Mouse (Mus musculus) hindbrain, embryonic 11.5 days (tissue): ENCODE data around the gene Klhl22. TPM values are rescaled to one million over a fixed set of nuclear protein-coding genes. Genes with fewer than 3 reads are reported as not detected.

ENCODE experiments used
- ATAC-seq: fragments of 200-750 bp; cut with Nextera tagmentation; 2 replicates; pipeline ENCODE4 v1.8.0; 2017; ENCODE audit warnings: mild to moderate bottlenecking, moderate TSS enrichment, moderate library complexity; ENCODE audit not compliant: low FRiP score
- DNase-seq: peaks from one replicate; pipeline ENCODE4 v3.0.0-alpha.2; 2015; ENCODE audit warnings: low spot score
- H3K27ac ChIP-seq: fragments of 300-500 bp; sonication (generic); 2 replicates; pipeline ENCODE4 v1.5.1; 2014; ENCODE audit warnings: mild to moderate bottlenecking, low read depth, low read length
- H3K27me3 ChIP-seq: fragments of 300-500 bp; sonication (generic); 2 replicates; pipeline ENCODE4 v1.6.1; 2014; ENCODE audit warnings: mild to moderate bottlenecking, low read length, moderate library complexity, mixed read lengths; ENCODE audit not compliant: control insufficient read depth, insufficient read depth
- H3K36me3 ChIP-seq: fragments of 300-500 bp; sonication (generic); 2 replicates; pipeline ENCODE4 v1.6.1; 2014; ENCODE audit warnings: mild to moderate bottlenecking, low read length, moderate library complexity, mixed read lengths; ENCODE audit not compliant: control insufficient read depth, insufficient read depth
- H3K4me1 ChIP-seq: fragments of 300-500 bp; sonication (generic); replicated peaks from 2 replicates; pipeline ENCODE4 v1.6.1; 2014; ENCODE audit warnings: low read length, mixed read lengths; ENCODE audit not compliant: control insufficient read depth, insufficient read depth
- H3K4me2 ChIP-seq: fragments of 300-500 bp; sonication (generic); replicated peaks from 2 replicates; pipeline ENCODE4 v1.6.1; 2014; ENCODE audit warnings: mild to moderate bottlenecking, low read depth, low read length
- H3K4me3 ChIP-seq: fragments of 300-500 bp; sonication (generic); 2 replicates; pipeline ENCODE4 v1.5.1; 2014; ENCODE audit warnings: low read depth, low read length
- H3K9ac ChIP-seq: fragments of 300-500 bp; sonication (generic); 2 replicates; pipeline ENCODE4 v1.6.1; 2014; ENCODE audit warnings: low read depth, low read length
- H3K9me3 ChIP-seq: fragments of 300-500 bp; sonication (generic); 2 replicates; pipeline ENCODE4 v1.6.1; 2016; ENCODE audit warnings: low read length; ENCODE audit not compliant: control insufficient read depth
- WGBS: fragments of 180-500 bp; shearing (Covaris S2); extraction: QIAGEN DNeasy Blood & Tissue Kit; methylation state at CpG from one replicate; pipeline ENCODE4 v1.1.7; 2014; 5-methylcytosine and 5-hydroxymethylcytosine counted together
- polyA plus RNA-seq: library from polyadenylated mRNA; unstranded; fragments of >200 nt; fragmentation: Nextera tagmentation; extraction: Ambion mirVana; gene quantifications from 2 replicates; pipeline ENCODE4 v1.2.1, GENCODE M21; 2014

Klhl22 gene
- polyA plus RNA-seq, 1 experiment from 2014 or later: 45.0 TPM

DNA sequence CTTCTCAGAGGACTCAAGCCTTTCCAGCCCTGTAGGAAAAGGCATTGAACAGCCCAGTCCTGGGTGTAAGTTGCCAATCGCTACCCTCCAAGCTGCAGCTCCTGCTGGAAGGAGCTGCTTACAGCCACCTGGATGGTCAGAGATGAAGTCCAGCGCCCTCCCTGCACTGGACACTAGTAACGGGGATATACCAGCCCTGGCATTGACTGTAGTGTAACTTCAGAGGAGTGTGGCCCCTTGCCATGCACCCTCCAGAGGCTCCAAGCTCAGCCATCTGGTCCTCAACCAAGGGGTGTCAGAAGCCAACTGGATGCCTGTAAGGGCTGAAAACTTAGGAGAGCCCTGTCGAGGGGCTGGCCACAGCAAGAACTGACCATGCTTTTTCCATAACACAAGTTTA is 80.6 kb downstream of the Klhl22 start:
- DNase-seq: no peak
- no peak overlapping the region for H3K27ac ChIP-seq
- H3K4me1 ChIP-seq: no peaks in the 10 kb centered on the region
- H3K27me3 ChIP-seq: peaks cover 13% of the 10 kb centered on the region
- 88% methylated on average over 4 of the region's 4 CpGs for WGBS
- H3K9ac ChIP-seq: no peak overlapping the region
- H3K4me2 ChIP-seq: no peak overlapping the region
- ATAC-seq: no peak
- peaks cover 9% of the 10 kb centered on the region; the same call in 1 of the 2 replicates for H3K36me3 ChIP-seq
- no peaks in the 10 kb centered on the region for H3K9me3 ChIP-seq
- no peak overlapping the region for H3K4me3 ChIP-seq

DNA sequence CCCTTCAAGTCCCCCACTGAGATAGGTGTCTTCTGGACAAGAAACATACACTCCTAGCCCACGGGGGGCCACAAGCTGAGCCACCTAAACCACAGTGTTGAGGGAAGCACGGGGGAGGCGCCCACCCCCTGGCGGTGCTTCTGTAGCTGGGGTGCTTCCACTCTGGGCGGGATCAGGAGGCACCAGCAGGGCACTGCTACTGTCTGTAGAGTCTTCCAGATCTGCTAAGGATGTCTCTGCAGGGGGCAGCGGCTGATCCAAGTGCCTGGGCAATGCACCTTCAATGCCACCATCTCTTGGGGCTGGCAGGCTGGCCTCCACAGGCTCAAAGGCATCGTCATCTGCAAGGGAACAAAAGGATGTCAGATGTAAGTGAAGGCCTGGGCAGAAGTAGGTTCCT is 83.0 kb downstream of the Klhl22 start:
- H3K9me3 ChIP-seq: no peaks in the 10 kb centered on the region
- DNase-seq: no peak
- no peak overlapping the region for H3K4me2 ChIP-seq
- 98% methylated on average over 7 of the region's 7 CpGs for WGBS
- H3K9ac ChIP-seq: no peak overlapping the region
- H3K36me3 ChIP-seq: peaks cover 11% of the 10 kb centered on the region
- no peak overlapping the region for H3K27ac ChIP-seq
- H3K4me1 ChIP-seq: no peaks in the 10 kb centered on the region
- H3K27me3 ChIP-seq: no peaks in the 10 kb centered on the region
- H3K4me3 ChIP-seq: no peak overlapping the region
- ATAC-seq: no peak

Other genes starting within 250 kb of the Klhl22 start
- 47.6 and 49.3 TPM in 2 replicates for gene Thap7, start 228.5 kb upstream of the Klhl22 start, polyA plus RNA-seq
- gene Lrrc74b, start 198.4 kb upstream of the Klhl22 start, polyA plus RNA-seq: 0.52 and 1.1 TPM in 2 replicates
- 0.49 and 0.63 TPM in 2 replicates for gene P2rx6, start 197.7 kb upstream of the Klhl22 start, polyA plus RNA-seq
- gene Slc7a4, start 176.4 kb upstream of the Klhl22 start, polyA plus RNA-seq: 1.9 and 2.1 TPM in 2 replicates
- gene Smpd4, start 140.3 kb upstream of the Klhl22 start, polyA plus RNA-seq: 39.1 and 40.9 TPM in 2 replicates
- 4.4 and 5.9 TPM in 2 replicates for gene Ccdc74a, start 113.1 kb upstream of the Klhl22 start, polyA plus RNA-seq
- gene Med15, start 26.7 kb upstream of the Klhl22 start, polyA plus RNA-seq: 34.2 and 42.8 TPM in 2 replicates
- 6.4 and 7.2 TPM in 2 replicates for gene Scarf2, start 37.7 kb downstream of the Klhl22 start, polyA plus RNA-seq
- 0.20 and 0.49 TPM in 2 replicates for gene B830017H08Rik, start 73.5 kb downstream of the Klhl22 start, polyA plus RNA-seq
- gene Car15, start 78.7 kb downstream of the Klhl22 start, polyA plus RNA-seq: 1.8 and 2.9 TPM in 2 replicates
- 0.15 and 0.29 TPM in 2 replicates for gene Gm20518, start 132.1 kb downstream of the Klhl22 start, polyA plus RNA-seq
- 0.04 and 0.11 TPM in 2 replicates for gene Tssk1, start 134.6 kb downstream of the Klhl22 start, polyA plus RNA-seq
- 72.9 and 75.7 TPM in 2 replicates for gene Dgcr2, start 138.9 kb downstream of the Klhl22 start, polyA plus RNA-seq
- not detected in 2 replicates for gene Tssk2, start 139.0 kb downstream of the Klhl22 start, polyA plus RNA-seq
- gene Ess2, start 151.7 kb downstream of the Klhl22 start, polyA plus RNA-seq: 38.3 and 40.5 TPM in 2 replicates
- 0.17 TPM in 1 of 2 replicates, not detected in the other for gene Gsc2, start 155.4 kb downstream of the Klhl22 start, polyA plus RNA-seq
- 114 and 118 TPM in 2 replicates for gene Slc25a1, start 168.6 kb downstream of the Klhl22 start, polyA plus RNA-seq
- gene Vpreb2, start 220.8 kb downstream of the Klhl22 start, polyA plus RNA-seq: not detected in 2 replicates